Mouse (Mus musculus): ENCODE results near the gene Fam84b. TPM values are rescaled to one million over a fixed set of nuclear protein-coding genes. Genes with fewer than 3 reads are reported as not detected.
"Not testable (repeated sequence)": the region's sequence is repeated elsewhere in the genome, so short reads cannot be mapped to it uniquely, and the experiment has no call there.

The Fam84b gene
- polyA plus RNA-seq, 1 experiment from 2014 or later, result 32.1 TPM

DNA sequence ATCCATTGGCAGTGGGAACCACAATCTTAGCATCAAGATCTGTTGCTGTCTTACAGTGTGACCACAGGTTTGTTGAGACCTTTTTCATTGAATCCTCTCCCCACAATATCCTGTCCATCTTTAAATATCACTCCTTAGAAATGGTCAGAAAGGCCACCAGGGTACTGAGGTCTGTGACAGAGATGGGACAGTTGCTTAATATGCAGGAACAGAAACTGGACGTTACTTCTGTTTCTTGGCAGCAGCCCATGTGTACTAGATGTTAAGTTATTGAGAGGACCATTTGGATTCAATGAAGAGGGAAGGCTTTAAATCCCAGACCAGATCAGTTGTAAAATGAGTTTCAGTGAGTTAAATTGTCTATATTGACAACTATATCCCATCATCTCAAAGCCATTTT is 1.5 kb upstream of the Fam84b start:
- no peak for DNase-seq
- no peak overlapping the region for H3K4me3 ChIP-seq (ENCODE audit: low read depth, low read length)
- 54% methylated on average over 1 of the region's 1 CpGs for WGBS
- ATAC-seq (ENCODE audit: insufficient read depth), result no peak
- H3K27ac ChIP-seq (ENCODE audit: low read depth), result no peak overlapping the region
- H3K4me1 ChIP-seq (ENCODE audit: insufficient read depth), result no peaks in the 10 kb centered on the region
- H3K27me3 ChIP-seq (ENCODE audit: insufficient read depth, low read length), result no peaks in the 10 kb centered on the region
- no peak for TF ChIP-seq CTCF (IDR thresholded peaks at IDR 0.05; ENCODE audit: low read depth)
- H3K4me2 ChIP-seq, result no peak overlapping the region
- no peaks in the 10 kb centered on the region for H3K9me3 ChIP-seq (ENCODE audit: low read depth, low read length)
- no peak overlapping the region for H3K9ac ChIP-seq
- no peaks in the 10 kb centered on the region for H3K36me3 ChIP-seq (ENCODE audit: insufficient read depth)

DNA sequence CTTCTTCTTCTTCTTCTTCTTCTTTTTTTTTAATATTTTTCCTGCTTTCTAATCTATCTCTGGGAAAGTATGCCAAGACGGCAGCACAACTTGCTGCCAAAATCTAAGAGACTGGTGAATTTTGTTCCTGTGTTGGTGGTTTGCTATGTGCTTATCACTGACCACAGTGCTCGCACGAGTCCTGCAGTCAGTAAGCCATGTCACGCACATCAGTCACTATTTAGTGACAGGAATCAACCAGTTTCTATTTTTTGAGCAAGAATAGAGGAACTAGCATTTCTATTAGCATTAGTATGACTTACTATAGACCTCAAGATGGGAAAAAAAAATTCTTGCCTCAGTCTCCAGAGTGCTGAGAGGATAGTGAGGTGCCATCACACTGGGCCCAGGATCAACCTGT is 573 bp upstream of the Fam84b start:
- WGBS, result 72% methylated on average over 4 of the region's 4 CpGs
- DNase-seq, result no peak
- no peak overlapping the region for H3K4me3 ChIP-seq (ENCODE audit: low read depth, low read length)
- H3K36me3 ChIP-seq (ENCODE audit: insufficient read depth), result no peaks in the 10 kb centered on the region
- no peaks in the 10 kb centered on the region for H3K9me3 ChIP-seq (ENCODE audit: low read depth, low read length)
- no peaks in the 10 kb centered on the region for H3K4me1 ChIP-seq (ENCODE audit: insufficient read depth)
- no peaks in the 10 kb centered on the region for H3K27me3 ChIP-seq (ENCODE audit: insufficient read depth, low read length)
- no peak overlapping the region for H3K4me2 ChIP-seq
- H3K9ac ChIP-seq, result no peak overlapping the region
- no peak overlapping the region for H3K27ac ChIP-seq (ENCODE audit: low read depth)
- no peak for ATAC-seq (ENCODE audit: insufficient read depth)
- no peak for TF ChIP-seq CTCF (IDR thresholded peaks at IDR 0.05; ENCODE audit: low read depth)

DNA sequence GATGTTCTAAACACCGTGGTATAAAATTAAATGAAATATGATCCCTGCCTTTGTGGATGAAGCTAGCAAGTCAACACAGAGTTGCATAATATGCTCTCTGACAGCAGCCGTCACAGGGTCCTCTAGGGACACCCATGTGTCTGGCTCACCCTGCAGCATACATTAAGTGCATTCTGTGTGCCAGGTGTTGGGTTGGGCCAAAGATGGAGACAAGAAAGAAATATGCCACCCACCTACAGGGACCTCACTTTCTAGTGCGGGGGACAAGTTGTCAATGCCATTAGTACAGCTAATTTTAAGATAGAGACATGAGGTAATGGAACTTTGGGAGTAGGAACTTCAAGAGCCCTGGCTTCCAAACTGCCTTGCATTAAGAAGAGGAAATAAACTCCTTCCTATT is 4.9 kb downstream of the Fam84b start:
- Histone ChIP-seq H3K9ac (no peak overlapping the region), H3K4me2 (no peak overlapping the region), H3K4me3 (ENCODE audit: low read depth, low read length) (no peak overlapping the region), H3K27ac (ENCODE audit: low read depth) (no peak overlapping the region), H3K27me3 (ENCODE audit: insufficient read depth, low read length) (no peaks in the 10 kb centered on the region), H3K36me3 (ENCODE audit: insufficient read depth) (no peaks in the 10 kb centered on the region), H3K4me1 (ENCODE audit: insufficient read depth) (0 out of 2 replicates have a peak, but pooled peaks cover 7% of the 10 kb centered on the region), H3K9me3 (ENCODE audit: low read depth, low read length) (no peaks in the 10 kb centered on the region)
- TF ChIP-seq CTCF (IDR thresholded peaks at IDR 0.05; ENCODE audit: low read depth), result no peak
- ATAC-seq (ENCODE audit: insufficient read depth) (no peak), DNase-seq (no peak)
- WGBS, result 41% methylated on average over 3 of the region's 3 CpGs

DNA sequence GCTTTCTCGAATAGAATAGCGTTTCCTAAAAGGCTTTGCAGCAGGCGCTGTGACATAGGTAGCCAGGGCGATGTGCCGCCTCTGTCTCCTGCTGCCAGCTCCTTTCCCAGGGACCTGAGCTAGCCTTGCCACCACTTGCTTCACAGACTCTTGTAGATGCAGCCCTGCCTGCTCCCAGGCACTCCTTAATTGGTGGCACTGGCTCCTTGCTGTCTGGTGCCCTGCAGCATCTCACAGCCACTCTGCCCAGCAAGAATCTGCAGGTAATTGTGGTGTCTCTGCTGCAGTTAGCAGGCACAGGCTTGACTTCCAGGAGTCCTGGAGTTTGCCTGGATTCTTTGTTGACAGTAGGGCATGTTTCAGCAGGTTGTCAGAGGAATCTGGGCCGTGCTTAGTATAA is 7.3 kb downstream of the Fam84b start:
- peak; percentile 9; the same call in 1 of the 2 replicates for ATAC-seq (ENCODE audit: insufficient read depth)
- 0 out of 2 replicates have a peak, but pooled peaks cover 7% of the 10 kb centered on the region for H3K4me1 ChIP-seq (ENCODE audit: insufficient read depth)
- no peak for TF ChIP-seq CTCF (IDR thresholded peaks at IDR 0.05; ENCODE audit: low read depth)
- H3K9ac ChIP-seq, result no peak overlapping the region
- DNase-seq, result no peak
- H3K9me3 ChIP-seq (ENCODE audit: low read depth, low read length), result no peaks in the 10 kb centered on the region
- H3K27me3 ChIP-seq (ENCODE audit: insufficient read depth, low read length), result no peaks in the 10 kb centered on the region
- H3K27ac ChIP-seq (ENCODE audit: low read depth), result no peak overlapping the region
- H3K36me3 ChIP-seq (ENCODE audit: insufficient read depth), result no peaks in the 10 kb centered on the region
- H3K4me2 ChIP-seq, result no peak overlapping the region
- H3K4me3 ChIP-seq (ENCODE audit: low read depth, low read length), result no peak overlapping the region
- WGBS, result 32% methylated on average over 6 of the region's 6 CpGs

DNA sequence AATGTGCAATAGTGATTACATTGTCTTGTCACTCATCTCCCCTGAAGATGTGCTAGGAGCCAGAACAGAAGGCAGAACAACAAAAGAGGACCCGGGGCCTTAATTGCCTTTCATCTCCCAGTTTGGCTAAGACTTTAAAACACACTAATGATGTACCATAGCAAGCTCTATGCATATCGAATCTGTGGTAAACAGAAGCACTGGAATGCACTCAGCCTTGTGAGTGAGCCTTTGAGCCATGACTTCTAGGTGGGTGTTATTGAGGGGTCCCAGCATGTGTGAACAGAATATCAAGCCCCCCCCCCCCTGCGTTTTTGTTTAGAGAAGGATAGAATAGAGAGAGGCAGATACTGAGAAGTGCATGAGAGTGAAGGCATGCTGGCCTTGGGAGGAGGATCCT is 7.7 kb downstream of the Fam84b start:
- 14% methylated on average over 3 of the region's 3 CpGs for whole genome bisulfite sequencing
- peak; percentile 84 for ATAC-seq (ENCODE audit: insufficient read depth)
- no peak overlapping the region for H3K27ac ChIP-seq (ENCODE audit: low read depth)

DNA sequence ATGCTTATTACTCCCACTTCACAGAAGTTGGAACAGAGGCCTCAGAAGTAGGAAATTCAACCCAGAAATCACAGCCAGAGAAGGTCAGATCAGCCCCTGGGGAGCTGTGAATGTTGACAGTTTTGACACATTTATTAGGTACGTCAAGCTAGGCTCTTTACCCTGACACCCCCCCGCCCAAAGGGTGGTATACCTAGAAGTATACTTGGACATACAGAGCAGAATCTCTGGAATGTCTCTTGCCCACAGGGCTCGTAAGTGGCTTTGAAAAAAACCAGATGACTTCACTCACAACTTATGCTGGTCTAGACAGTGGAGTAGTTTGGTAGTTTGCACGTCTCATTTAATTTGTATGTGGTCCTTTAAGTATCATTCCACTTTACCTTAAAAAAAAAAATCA is 11.8 kb downstream of the Fam84b start:
- H3K9me3 ChIP-seq (ENCODE audit: low read depth, low read length), result no peaks in the 10 kb centered on the region
- H3K4me3 ChIP-seq (ENCODE audit: low read depth, low read length), result no peak overlapping the region
- 0 out of 2 replicates have a peak, but pooled peaks cover 7% of the 10 kb centered on the region for H3K4me1 ChIP-seq (ENCODE audit: insufficient read depth)
- no peaks in the 10 kb centered on the region for H3K27me3 ChIP-seq (ENCODE audit: insufficient read depth, low read length)
- no peak for TF ChIP-seq CTCF (IDR thresholded peaks at IDR 0.05; ENCODE audit: low read depth)
- WGBS, result 37% methylated on average over 4 of the region's 4 CpGs
- H3K4me2 ChIP-seq, result no peak overlapping the region
- ATAC-seq (ENCODE audit: insufficient read depth), result 0 out of 2 replicates have a peak, but pooled peaks have one; percentile 45
- H3K36me3 ChIP-seq (ENCODE audit: insufficient read depth), result no peaks in the 10 kb centered on the region
- DNase-seq, result peak; percentile 46
- no peak overlapping the region for H3K27ac ChIP-seq (ENCODE audit: low read depth)
- no peak overlapping the region for H3K9ac ChIP-seq

More for the DNA sequence above, 7.7 kb downstream of the Fam84b start:
- no peak overlapping the region for H3K9ac ChIP-seq
- peak; percentile 46 for DNase-seq
- no peaks in the 10 kb centered on the region for H3K36me3 ChIP-seq (ENCODE audit: insufficient read depth)
- H3K4me1 ChIP-seq (ENCODE audit: insufficient read depth), result 0 out of 2 replicates have a peak, but pooled peaks cover 7% of the 10 kb centered on the region
- H3K4me3 ChIP-seq (ENCODE audit: low read depth, low read length), result no peak overlapping the region
- H3K4me2 ChIP-seq, result no peak overlapping the region
- H3K9me3 ChIP-seq (ENCODE audit: low read depth, low read length), result no peaks in the 10 kb centered on the region
- TF ChIP-seq CTCF (IDR thresholded peaks at IDR 0.05; ENCODE audit: low read depth), result no peak
- no peaks in the 10 kb centered on the region for H3K27me3 ChIP-seq (ENCODE audit: insufficient read depth, low read length)

DNA sequence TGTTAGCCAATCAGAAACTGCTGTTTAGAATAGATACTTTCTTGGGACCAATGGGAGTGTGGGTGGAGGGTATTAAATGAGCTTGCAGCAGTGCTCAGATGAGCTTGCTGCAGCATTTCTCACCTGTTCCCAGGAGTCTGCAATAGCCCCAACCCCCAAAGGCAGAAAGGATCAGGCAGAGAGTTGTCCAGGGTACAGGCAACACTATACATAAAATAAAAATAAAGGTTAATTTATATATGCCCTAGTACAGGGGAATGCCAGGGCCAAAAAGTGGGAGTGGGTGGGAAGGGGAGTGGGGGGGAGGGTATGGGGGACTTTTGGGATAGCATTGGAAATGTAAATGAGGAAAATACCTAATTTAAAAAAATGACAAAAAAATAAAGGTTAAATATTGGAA is 12.3 kb downstream of the Fam84b start:
- not testable (repeated sequence) for H3K36me3 ChIP-seq (ENCODE audit: insufficient read depth); H3K4me1 ChIP-seq (ENCODE audit: insufficient read depth); H3K4me3 ChIP-seq (ENCODE audit: low read depth, low read length); H3K9ac ChIP-seq; DNase-seq; H3K9me3 ChIP-seq (ENCODE audit: low read depth, low read length); H3K4me2 ChIP-seq; H3K27ac ChIP-seq (ENCODE audit: low read depth); H3K27me3 ChIP-seq (ENCODE audit: insufficient read depth, low read length); ATAC-seq (ENCODE audit: insufficient read depth)

DNA sequence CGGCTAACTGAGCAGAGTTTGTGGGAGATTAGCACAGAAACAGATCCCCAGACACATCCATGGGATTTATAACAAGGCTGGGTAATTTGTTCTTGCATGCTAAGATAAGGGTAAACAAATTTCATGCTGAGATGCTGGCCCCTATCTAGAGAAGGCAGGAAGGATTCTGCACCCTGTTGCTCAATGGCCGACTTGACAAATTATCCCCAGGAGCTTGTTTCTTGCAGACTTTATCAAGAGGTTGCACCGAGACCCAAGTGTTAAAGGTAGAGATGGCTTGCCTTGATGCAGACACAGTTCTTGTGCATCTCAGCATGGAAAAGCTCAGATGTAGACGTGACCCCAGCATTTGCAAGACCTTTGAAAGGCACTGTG is 13.3 kb downstream of the Fam84b start:
- H3K27ac ChIP-seq (ENCODE audit: low read depth), result no peak overlapping the region
- no peaks in the 10 kb centered on the region for H3K9me3 ChIP-seq (ENCODE audit: low read depth, low read length)
- no peak for DNase-seq
- H3K36me3 ChIP-seq (ENCODE audit: insufficient read depth), result no peaks in the 10 kb centered on the region
- no peak for ATAC-seq (ENCODE audit: insufficient read depth)
- WGBS, result 37% methylated on average over 4 of the region's 4 CpGs
- no peaks in the 10 kb centered on the region for H3K27me3 ChIP-seq (ENCODE audit: insufficient read depth, low read length)
- no peak for TF ChIP-seq CTCF (IDR thresholded peaks at IDR 0.05; ENCODE audit: low read depth)
- 0 out of 2 replicates have a peak, but pooled peaks cover 3% of the 10 kb centered on the region for H3K4me1 ChIP-seq (ENCODE audit: insufficient read depth)
- no peak overlapping the region for H3K4me3 ChIP-seq (ENCODE audit: low read depth, low read length)
- no peak overlapping the region for H3K4me2 ChIP-seq
- H3K9ac ChIP-seq, result no peak overlapping the region
